Mouse (Mus musculus) CD4-positive helper T cell, adult 2 months (primary cell): ENCODE data around the gene Rnf167.
A peak's percentile ranks its signal among the peaks of the same experiment; 100 is the strongest.

Source experiments
- DNase-seq: peaks from one replicate; pipeline ENCODE4 v3.0.0-alpha.2; 2012; ENCODE audit warnings: low read depth, missing footprints, low spot score

Rnf167 gene

DNA sequence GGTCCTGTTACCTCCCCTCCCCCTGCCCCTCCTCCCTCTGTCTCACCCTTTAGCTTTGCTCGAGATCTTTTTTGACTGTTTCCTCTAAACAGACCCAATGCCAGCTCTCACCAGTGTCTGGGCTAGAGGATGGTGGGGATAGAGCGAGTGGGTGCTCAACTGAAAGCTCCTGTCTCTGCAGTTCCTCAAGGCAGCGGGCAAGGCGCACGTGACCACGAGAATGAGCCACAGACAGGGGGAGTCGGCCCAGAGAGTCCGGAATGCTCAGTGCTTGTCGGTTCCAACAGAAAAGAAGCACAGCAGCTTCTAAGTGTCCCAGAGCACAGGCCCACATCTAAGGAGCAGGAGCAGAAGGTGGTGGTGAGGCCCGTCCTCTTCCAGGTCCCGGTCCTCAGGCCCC, 27.5 kb downstream of the Rnf167 start:
- DNase-seq, result no peak

DNA sequence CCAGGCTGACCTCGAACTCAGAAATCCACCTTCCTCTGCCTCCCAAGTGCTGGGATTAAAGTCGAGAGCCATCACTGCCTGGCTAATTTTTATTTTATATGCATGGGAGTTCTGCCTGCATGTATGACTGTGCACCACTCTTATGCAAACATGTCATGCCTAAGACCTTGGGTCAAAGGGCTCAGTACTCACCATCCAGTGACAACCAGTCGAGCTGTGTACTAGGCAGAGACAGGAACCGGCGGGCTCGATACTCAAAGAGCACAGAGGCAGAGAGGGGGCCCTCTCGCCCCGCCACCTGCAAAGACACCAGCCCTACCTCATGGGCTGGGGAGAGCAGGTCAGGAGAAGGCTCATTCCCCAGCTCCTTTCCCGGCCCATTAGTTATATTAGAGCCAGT, 31.1 kb downstream of the Rnf167 start:
- no peak for DNase-seq

DNA sequence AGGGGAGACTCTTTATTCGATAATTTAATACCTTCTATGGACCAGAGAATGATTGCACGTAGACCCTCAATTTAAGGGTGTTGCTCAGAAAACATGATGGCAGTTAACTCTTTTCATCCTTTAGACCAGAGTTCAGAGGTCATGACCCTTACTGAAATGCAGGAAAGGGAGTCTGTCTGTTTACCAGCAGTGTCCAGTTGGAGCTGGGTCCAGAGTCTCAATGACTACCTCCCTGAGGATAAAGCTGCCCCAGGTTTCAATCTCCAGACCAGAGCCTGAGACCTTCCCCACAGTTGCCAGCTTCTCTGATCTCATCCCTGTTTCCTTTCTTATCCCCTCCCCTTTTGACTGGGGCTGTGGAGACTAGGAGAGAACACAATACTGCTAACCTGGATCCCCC, 31.5 kb downstream of the Rnf167 start:
- no peak for DNase-seq

DNA sequence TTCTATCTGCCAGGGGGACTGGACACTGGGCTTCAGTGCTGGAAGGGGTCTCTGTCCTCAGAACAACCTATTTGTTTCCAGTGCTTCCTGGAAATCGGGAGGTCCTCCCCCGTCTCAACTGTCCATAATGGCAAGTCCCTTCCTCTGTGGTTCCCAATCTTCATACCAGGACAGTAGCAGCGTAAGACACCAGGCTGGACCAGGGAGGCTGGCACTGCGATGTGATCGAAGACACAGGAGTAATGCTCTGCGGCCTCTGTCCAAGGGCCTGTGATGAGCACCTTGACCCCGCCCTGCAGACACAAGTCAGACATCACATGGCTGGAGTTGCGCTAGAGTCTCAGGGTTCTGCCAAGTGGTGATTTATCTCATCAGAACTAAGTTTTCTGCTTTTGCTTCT, 32.3 kb downstream of the Rnf167 start:
- DNase-seq, result no peak

DNA sequence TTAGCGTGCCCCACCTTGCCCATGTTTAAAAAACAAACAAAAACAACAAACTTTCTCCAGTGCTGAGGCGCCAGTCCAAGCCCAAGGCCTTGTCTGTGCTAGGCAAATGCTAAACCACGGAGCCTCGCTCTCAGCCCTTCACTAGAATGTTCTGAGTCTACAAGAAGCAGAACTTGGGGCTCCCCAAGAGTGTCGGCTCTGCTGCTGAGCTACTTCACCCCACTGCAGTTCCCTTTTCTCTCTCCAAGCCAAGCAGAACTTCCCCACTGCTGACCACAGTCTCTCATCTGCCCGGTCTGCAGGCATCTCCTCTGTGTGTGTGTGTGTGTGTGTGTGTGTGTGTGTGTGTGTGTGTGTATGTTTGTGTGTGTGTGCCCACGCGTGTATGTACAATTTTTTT, 32.9 kb downstream of the Rnf167 start:
- no peak for DNase-seq

DNA sequence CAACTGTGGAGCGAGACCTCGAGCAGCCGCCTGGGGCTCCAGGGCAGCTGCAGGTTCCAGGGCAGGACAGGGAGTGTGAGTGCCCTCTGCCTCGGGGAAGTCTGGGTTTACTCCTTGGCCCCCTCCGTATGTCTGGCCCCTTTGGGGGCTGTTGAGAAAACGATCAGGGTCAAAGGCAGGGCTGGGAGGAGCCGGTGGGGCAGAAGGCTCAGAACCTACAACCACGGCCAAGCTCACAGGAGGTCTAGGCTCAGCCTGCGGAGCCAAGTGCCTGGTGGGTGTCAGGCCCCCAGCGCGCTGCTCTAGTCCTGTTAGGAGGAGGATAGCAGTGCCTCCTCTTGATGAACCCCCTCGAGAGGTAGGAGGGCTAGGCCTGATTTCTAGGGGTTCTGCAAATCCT, 34.1 kb downstream of the Rnf167 start:
- DNase-seq, result no peak

DNA sequence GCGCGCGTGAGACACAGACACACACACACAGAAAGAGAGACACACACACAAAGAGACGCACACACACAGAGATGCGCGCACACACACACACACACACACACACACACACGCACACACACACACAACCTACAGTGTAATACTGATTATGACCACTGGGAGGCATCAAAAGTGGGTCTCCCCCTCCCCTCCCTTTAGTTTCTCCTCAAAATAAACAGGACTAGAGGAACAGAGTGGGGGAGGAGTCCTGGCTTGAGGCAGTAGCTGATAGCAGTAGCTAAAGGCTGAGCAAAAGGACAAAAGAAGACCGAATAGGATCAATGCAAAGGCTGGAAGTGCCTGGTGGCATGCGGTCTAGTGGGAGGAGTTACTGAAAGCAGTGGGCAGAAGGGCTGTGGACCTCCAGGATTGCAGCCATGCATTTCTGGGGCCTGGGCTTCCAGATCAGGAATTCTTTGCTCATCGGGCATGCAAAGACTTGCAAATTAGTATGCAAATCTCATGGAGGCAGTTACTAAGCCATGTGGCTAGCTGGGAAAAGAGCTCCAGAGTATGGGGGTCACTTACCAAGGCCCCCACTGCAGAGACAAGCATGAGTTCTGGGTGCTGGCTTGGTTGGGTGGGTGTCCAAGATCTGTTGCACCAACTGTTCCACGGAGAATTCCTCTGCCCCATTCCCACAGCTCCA, 35.0 kb downstream of the Rnf167 start:
- DNase-seq, result peak; percentile 70

DNA sequence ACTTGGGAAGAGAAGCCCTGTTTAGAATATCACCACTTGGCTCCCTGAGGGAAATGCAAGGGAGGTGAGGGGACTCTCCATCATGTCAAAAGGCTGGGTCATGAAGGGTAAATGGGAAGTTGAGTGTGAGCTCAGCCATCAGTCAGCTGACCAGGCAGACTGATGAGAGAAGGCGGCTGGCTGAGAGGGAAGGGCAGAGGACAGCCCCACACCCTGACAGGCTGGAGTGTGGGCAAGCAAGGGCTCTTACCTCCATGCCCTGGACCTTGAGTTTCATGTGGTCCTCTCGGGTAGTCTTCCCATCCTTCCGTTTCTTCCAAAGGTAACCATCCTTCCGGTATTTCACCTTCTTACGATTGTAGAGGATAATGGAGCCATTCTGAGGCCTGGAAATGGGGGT, 36.6 kb downstream of the Rnf167 start:
- DNase-seq, result no peak

DNA sequence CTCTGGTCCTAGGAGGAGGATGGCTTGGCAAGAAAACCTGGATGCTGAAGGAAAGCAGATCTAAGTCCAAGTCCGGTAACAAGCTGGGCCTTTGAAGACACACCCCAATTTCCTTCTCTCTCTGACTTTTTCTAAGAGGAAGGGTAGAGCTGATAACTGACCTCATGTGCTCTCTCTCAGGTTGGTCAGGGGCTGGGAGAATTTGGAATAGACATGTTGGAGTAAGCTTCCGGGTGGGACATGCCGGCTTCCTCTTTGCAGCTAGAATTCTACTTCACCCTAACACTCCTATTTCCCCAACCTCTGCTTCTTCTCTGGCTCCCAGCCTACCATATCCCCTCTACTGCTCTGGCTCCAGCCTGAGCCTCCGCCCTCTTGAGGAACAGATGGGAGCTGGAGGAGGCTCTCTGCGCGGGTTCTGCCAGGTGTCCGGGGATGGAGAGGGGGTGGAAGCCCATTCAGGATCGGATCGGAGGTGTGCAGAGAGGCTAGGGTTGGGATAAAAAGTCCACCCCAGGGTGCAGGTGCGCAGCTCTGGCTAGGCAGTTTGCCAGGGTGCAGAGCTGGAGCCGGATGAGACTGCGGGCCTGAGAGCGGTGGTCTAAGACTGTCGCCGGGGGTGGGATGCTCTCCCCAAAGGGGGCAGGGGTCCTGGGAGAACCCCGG, 40.0 kb downstream of the Rnf167 start:
- DNase-seq, result peak; percentile 30

DNA sequence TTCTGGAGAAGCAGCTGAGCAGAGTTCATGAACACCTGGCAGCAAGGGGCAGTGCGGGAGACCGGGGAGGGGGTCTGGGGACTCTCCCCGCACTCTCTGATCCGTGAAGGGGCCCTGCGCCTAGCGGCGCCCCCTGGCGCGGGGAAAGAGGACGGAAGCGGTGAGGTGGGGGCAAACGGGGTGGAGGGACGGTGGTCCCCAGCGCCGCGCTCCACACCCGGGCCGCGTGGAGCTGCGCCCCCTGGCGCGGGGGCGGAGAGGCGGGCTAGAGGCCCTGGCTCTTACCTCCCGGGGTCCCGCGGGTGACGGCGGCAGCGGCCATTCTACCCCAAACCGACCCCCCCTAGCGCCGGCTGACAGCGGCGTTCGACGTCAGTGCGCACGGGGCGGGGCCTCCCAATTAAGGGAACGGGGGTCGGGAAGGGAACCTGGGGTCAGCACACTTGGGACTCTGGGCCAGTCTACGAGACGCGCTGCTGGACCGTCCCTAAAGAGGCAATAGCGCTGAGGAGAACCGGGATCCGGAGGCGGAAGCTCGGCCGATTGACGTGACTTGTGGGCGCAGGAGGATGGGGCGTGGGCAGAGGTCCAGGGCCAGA, 40.7 kb downstream of the Rnf167 start, which contains the start of gene Camta2:
Camta2 (minus strand) TSS at position 505 of the 599 bp plus-strand sequence.
- DNase-seq, result peak; percentile 84

DNA sequence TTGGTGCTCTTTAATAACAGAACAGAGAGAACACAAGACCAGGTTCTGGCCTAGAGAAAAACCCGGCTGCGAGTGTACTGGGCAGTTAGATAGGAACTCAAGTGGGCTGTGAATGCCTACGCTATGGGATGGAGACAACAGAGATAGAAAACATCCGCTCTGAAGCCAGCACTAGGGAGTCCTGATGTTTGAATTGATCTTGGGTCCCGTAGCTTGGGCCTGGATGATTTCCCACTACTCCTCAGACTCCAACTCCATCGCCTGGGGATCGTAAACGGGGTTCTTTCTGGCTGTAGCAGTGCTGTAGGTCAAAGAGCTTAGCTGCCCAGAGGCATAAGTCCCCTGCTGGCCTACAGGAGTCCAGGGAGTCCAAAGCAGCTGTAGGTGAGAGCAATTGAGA, 41.3 kb downstream of the Rnf167 start:
- no peak for DNase-seq

DNA sequence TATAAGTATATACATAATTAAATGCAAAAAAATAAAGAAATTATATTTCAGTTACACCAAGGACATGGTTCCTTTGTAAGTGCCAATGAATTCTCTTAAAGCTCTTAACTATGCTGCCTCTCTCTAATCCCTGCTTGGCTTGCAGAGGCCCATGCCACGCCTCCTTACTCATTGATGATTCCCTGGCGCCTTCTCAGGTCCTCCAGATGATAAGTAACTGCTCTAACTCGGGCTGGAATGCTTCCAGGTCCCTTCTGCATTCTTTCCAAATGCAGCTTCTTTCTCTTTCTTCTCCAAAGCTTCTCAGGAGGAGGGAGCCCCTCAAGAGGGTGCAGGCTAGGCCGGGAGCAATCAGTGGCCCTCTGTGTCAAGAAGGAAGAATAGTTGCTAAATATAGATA, 42.5 kb downstream of the Rnf167 start:
- DNase-seq, result no peak

DNA sequence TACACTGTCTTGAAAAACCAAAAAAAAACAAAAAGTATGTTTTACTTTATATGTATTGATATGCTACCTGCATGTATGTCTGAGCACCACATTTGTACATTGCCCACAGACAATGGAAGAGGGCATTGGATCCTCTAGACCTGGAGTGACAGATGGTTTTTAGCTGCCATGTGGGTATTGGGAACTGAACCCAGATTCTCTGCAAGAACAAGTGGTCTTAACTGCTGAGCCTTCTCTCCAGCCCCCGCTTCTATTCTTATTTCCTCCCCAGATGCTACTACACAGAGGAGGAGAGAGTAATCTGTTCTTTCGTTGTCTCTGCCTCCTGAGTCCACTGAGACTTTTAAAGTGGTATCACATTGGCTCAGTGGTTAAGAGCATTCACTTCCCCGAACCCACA, 46.5 kb downstream of the Rnf167 start:
- DNase-seq, result no peak

DNA sequence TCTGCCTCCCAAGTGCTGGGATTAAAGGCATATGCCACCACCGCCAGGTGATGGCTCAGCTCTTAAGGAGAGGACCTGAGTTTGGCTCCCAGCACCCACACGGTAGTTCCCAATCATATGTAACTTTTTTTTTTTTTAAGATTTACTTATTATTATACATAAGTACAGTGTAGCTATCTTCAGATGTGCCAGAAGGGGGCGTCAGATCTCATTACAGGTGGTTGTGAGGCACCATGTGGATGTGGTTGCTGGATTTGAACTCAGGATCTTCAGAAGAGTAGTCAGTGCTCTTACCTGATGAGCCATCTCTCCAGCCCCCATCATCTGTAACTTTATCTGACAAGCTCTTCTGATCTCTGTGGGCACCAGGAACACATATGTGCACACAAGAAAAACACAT, 50.3 kb downstream of the Rnf167 start:
- peak; percentile 49 for DNase-seq

DNA sequence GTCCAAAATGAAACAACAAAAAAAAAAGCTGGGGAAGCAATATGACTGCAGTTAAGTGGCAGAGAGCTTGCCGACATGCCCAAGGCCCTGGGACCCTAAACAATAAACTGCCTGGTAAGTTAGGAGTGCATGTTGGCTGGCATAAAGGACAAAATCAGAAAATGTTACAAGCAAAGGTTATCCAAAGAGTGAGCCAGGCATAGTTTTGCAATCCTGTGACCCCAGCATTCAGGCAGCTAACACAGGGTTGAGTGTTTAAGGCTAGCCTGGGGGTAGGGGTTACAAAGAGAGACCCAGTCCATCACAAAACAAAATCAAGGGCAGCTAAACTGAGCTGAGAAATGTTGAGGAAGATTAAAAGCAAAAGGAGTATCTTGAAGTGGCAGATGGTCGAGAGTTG, 52.0 kb downstream of the Rnf167 start:
- no peak for DNase-seq

DNA sequence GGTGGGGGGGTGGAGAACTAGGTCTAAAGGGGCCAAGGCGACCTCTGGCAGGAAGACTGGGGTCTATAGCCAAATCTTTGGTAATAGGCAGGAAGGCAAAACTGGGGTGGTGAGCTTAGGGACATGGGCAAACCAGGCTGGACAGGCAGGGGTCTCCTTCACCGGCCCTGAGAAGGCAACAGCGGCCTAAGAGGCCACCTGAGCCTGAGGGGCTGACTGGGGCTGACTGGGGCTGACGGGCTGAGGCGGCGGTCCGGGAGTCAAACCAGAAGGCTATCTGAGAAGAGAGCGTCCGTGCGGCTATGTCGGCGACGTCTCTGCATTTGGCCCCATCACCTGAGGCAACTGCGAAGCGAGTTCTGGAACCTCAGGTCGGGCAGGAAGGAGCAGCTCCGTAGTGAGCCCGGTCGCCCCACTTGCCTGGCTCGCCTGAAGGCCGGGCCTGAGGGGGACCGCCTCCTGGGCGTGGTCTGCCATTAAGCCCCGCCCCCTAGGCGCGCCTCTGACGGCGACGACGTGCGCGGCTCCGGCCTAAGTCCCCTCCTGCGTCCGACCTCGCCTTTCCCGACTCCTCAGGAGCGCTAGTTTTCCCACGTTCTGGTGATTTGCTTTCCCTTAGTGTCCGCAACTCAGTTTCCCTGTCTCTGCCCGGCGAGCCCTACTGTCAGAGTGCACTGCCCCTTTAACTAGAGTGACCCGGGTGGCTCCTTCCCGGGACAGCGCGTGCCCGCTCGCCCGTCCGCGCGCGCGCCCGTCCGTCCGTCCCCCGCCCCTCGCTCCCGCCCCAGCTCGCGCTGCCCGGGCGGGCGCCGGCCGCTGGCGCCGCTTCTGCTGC, 52.9 kb downstream of the Rnf167 start, which contains the start of the genes Inca1 and Kif1c:
Inca1 (minus strand) TSS at position 434 of the 835 bp plus-strand sequence.
Kif1c (plus strand) TSS at position 827 of the 835 bp plus-strand sequence.
- peak; percentile 95 for DNase-seq

DNA sequence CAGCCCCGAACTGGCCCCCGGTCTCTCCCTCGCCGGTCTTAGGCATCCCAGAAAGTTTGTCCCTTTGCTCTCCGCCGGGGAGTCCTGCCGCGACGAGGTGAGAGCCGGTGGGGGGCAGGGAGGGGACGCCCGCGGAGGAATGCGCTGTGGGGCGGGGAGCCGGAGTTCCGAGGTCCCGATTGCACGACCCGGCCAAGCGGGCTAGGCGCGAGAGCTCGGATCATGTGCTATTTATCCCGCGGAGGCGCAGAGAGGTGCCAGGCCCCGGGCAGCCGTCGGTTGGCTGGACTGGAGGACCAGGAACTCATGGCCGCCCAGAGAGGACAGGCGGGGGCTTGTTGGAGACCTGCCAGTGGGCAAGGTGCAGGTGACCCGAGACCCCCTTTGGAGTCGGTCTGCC, 53.6 kb downstream of the Rnf167 start:
- peak; percentile 68 for DNase-seq
